In the genomic region with DNA sequence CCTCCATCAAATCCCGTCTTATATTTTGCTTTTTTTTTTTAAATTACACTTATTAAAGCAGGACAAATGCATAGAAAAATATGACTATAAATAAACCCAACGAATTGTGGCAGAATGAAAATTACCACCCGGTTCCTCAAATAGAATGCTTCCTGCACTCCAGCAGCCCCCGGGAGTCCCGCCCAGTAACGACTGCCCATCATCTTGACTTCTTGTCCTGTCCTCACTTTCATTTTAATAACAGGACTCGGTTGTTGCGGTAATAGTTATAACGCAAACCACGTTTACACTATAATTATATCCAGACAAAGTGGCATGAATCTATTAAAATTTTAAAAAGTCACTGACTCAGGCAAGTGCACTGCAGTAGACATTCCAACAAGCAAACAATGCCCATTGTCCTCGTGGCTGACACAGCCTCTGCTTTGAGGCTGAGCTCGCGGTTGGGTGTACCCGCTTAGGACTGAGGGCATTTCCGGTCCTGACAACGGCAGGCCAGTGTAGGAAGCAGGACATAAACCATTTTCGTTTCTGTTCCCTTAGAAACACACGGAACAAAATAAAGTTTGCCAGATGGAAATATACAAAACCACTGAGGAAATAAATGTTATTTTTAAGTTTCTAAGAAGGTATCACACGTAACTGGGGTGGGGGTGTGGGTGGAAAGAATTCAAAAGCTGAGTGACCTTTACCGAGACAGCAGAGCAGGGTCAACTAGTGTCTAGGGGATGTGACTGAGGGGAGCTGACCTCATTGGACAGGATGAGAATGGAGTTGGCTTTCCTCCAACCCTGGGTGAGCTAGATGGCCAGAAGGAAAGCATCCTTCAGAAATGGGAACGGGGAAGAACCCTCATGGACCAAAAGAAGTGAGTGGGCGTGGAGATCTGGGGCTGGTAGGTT, we compare ENCODE assay signal across 8 mouse cellular contexts.
DNase-seq lines count a peak whose midpoint lies in the region; ATAC-seq and TF ChIP-seq lines count a peak whose summit lies in the region.

No protein-coding gene starts in this region.

- no peaks in the 10 kb centered on the region for H3K27me3 ChIP-seq in limb, embryonic 14.5 days (ENCODE audit: control insufficient read depth, insufficient read depth, low read length)

- no peak overlapping the region for H3K9ac ChIP-seq in limb, embryonic 14.5 days (ENCODE audit: low read depth, low read length, severe bottlenecking)

- H3K4me3 ChIP-seq in limb, embryonic 14.5 days (replicated peaks; ENCODE audit: low read length): no peak overlapping the region

- H3K9me3 ChIP-seq in limb, embryonic 14.5 days (ENCODE audit: control insufficient read depth, low read length): no peaks in the 10 kb centered on the region

- peak; percentile 26; the same call in 1 of the 2 replicates for ATAC-seq in limb, embryonic 14.5 days (ENCODE audit: low FRiP score, low read depth)
- peak; percentile 62 for ATAC-seq in neutrophil, adult 5-6 weeks (ENCODE audit: extremely low read depth, insufficient number of reproducible peaks, low FRiP score, poor library complexity, severe bottlenecking)

- H3K36me3 ChIP-seq in limb, embryonic 14.5 days (ENCODE audit: control insufficient read depth, insufficient read depth, low read length): no peaks in the 10 kb centered on the region

- WGBS in limb, embryonic 14.5 days: 62% methylated on average over 22 of the region's 22 CpGs

- TF ChIP-seq POLR2A in limb, embryonic 14.5 days (IDR thresholded peaks at IDR 0.05; ENCODE audit: borderline replicate concordance, extremely low read depth, insufficient read depth, insufficient read length): no peak

- peaks cover 10% of the 10 kb centered on the region for H3K4me1 ChIP-seq in limb, embryonic 14.5 days (ENCODE audit: control insufficient read depth, insufficient read depth, low read length)

- DNase-seq in layer of hippocampus, adult 9-11 months: peak; percentile 47
- no peak for DNase-seq in layer of hippocampus, postnatal 25 days (ENCODE audit: extremely low spot score in 1 of 2, low spot score in 1 of 2)
- DNase-seq in heart, adult 18-20 months: peak; percentile 33 to 65
- no peak for DNase-seq in limb, embryonic 14.5 days (ENCODE audit: low spot score)
- DNase-seq in cerebellum, postnatal 4 days (ENCODE audit: low spot score in 2 of 2): no peak
- DNase-seq in layer of hippocampus, adult 8-10 months (ENCODE audit: low spot score in 2 of 2): no peak
- no peak for DNase-seq in gastrocnemius, postnatal 25 days

- H3K27ac ChIP-seq in limb, embryonic 14.5 days (replicated peaks; ENCODE audit: low read depth, low read length): no peak overlapping the region

- H3K4me2 ChIP-seq in limb, embryonic 14.5 days (replicated peaks; ENCODE audit: low read depth, low read length, severe bottlenecking): no peak overlapping the region

Comparison
In these comparisons a context has a peak if more than half of its experiments do, and no peak if none do; other contexts are left out.
1. DNase-seq: peak in layer of hippocampus, adult 9-11 months (single experiment) and heart, adult 18-20 months (2 of 2); none in layer of hippocampus, postnatal 25 days (0 of 2), limb, embryonic 14.5 days (single experiment), cerebellum, postnatal 4 days (0 of 2), layer of hippocampus, adult 8-10 months (0 of 2) and gastrocnemius, postnatal 25 days (single experiment).